Mouse (Mus musculus): ENCODE results near the gene Mapk11.

DNA sequence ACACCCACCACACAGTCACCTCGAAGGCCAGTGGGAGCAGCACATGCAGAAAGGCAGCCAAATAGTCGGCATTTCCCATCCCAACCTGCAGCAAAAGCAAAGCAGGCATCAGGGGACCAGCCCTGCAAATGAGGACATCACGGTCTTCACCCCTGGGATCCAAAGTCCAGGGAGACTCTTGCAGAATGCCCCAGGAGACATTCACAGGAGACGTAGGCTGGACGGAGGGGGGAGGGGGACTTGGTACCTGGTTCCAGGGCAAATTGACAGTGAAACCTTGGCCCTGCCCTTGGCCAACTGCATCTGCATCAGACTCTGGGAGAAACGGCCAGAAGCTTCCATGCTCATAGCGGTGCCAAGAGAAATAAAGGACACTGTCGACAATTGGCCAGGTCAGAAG, 22.8 kb downstream of the Mapk11 start:
- TF ChIP-seq CHD2 (IDR thresholded peaks at IDR 0.05; ENCODE audit: low read depth, low read length) (no peak), ZNF384 (IDR thresholded peaks at IDR 0.05; ENCODE audit: low read depth, low read length) (no peak)
